Mouse (Mus musculus) kidney, postnatal 36 days (tissue): ENCODE results near the gene Abl1.

ENCODE experiments used
- DNase-seq, 2 experiments: peaks; one replicate each; pipeline ENCODE4 v3.0.0; 2021 to 2022; ENCODE audit warnings: mixed read lengths in 2 of 2

Gene Abl1

DNA sequence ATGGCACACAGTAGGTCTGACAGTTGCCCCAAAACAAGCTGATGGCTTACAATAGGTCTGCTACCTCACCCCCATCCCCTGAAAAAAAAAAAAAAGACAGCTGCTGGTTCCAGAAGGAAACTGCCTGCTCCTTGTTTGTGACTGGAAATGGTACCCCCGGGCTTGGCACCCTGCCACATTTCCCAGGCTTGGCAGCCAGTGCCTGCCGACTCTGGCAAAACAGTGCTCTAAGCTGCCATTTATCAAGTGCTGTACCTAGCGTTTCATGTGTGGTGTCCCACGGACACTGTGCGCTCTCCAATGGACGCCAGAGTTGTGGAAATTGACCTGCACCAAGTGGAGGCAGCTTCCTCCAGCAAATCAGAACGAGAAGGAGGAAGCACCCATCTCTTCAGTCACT lies 139.7 kb downstream of the Abl1 start:
- DNase-seq, result peak; percentile 61 to 81

DNA sequence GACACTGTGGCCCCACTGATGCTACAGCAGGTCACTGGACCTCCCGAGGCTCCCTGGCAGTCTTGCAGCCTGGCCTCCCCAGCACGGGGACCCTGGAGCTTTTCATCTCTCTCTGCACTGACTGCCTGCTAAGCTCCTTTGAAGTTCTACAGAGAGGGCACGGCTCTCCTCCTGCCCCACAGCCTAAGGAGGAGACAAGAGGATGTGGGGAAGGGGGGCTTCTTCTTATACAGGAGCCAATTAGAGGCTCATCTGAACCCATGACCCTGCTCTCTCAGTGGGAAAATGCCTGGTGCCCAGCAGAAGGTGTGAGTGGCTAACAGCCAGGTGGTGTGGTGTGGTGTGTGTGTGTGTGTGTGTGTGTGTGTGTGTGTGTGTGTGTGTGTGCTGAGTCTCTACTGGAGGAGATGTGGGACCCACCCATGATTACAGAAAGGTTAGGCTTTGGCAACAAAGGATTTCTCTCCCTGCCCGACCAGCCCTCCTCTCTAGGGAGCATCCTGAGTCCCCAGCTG lies 140.2 kb downstream of the Abl1 start:
- DNase-seq, result no peak

DNA sequence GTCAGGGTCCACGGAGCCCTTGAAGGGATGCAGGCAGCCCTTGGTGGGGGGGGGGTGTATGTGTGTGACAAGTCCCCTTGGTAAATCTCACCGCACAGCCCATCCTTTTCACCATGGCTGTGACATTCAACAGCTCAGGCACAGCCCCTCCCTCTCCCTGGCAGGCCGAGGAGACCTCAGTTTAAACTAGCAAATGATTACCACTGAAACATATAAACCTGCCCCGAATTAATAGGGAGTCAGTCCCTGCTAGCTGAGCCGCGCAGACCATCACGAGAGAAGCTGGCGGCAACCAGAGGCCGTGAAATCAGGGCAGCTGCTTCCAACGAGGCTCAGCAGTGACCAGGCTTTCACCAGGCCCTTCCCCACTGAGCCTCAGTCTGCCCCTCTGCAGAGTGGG lies 147.9 kb downstream of the Abl1 start:
- peak; percentile 70 for DNase-seq

DNA sequence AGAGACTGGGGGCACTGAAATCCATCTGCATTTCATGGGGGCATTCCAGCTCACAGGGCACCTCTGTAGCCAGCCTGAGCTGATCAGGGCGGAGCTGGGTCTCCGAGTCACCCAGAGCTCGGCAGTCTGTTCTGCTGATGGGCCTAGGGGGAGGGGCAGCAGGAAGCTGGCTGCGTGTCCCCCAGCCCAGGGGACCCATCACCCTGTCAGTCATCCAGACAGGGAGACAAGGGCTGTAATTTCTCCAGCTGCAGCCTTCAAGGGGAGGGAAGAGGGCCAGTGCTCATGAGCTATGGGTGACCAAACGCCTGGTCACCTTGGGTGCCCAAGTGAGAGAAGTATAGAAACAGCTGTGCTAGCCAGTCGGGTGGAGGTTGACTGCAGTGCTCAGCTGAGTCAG lies 148.8 kb downstream of the Abl1 start:
- no peak for DNase-seq

DNA sequence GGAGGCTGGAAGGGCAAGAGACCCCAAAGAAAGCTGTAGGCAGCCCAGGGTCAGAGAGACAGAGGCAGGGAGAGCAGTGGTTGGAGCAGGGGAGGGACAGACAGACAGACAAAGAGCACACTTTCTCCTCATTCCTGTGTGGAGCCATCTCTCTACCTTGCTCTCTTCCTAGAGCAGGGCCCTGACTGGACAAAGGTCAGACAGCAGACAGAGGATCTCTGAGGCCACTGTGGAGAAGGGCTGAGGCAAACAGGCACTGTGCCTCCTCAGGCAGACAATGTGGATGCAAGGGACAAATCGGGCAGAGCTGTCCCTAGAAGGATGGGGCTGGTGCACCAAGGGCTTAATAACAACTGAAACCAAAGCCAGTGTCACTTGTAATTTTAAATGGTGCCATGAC lies 150.7 kb downstream of the Abl1 start:
- peak; percentile 35 to 40 for DNase-seq

DNA sequence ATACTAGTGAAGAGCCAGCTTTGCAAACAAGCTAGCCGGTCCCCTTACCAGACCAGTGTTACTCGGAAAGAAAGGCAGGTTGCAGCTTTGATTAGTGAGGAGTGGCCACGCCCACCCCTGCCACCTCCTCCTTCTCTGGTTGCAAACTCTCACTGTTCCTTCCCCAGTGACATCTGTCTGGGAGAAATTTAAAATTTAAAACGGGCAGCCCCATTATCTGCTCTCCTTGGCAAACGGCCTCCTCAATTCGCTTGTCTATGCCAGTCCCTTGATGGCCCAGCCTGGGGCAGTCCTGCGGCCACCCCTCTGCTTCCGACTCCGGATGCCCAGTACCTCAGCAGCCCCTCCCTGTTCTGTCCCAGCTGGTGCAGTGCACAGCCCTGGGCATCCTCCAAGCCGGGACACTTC lies 156.6 kb downstream of the Abl1 start:
- DNase-seq, result no peak

DNA sequence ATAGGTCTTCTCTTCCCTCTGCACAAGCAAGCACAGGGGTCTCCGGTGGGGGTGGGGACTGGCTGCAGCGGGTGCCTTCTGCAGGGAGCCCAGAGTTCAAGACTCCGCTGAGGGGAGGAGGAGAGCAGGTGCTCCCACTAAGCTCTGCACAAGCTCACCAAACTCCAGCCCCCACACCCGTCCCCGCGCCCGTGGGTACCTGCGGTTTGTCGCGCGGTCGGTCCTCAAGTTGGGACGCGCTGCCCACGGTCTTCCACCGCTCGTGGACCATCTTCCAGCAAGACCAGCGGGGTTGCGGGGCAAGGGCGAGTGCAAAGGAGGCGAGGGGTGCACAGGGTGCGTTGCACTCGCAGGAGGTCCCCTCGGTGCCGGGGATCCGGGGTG lies 157.3 kb downstream of the Abl1 start:
- no peak for DNase-seq

DNA sequence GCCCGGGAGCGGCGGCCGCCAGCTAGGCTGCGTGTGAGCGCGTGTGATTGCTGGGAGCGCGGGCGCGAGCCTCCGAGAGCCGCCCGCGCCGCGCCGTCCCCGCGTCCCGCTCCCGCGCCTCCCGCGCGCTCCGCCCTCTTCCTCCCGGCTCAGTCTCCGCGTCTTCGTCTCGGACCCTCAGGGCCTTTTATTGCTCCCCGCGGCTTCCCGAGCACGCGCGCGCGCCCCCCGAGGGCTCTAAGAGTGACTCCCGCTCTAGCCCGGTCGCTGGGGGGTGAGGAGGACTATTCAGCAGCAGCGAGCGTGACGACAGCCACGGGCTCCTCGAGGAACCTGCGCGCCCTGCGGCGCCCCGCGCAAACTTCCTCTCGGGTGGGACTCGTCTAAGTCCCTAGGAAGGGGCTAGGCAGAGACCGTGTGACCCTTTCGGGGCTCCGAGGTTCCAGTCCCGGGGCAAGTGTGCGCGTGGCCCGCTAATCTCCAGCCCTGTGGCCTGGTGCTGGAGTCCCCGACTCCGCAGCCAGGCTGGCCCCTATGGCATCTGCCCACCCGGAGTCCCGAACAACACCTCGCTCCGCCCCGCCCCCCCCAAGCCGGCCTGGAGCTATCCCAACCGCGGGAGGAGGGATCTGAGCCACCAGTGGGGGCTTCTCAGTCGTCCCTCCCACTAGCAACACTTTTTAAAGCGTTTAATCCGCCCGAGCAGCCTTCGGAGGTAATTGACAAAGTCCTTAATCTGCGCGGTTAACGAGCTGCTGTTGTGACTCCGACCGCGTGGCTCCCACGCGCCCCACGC lies 157.9 kb downstream of the Abl1 start, which contains the start of gene Fibcd1:
Gene Fibcd1, minus strand, starts transcription at position 110 of the 796 bp plus-strand sequence.
- peak in 1 of 2 experiments; percentile 25 for DNase-seq

DNA sequence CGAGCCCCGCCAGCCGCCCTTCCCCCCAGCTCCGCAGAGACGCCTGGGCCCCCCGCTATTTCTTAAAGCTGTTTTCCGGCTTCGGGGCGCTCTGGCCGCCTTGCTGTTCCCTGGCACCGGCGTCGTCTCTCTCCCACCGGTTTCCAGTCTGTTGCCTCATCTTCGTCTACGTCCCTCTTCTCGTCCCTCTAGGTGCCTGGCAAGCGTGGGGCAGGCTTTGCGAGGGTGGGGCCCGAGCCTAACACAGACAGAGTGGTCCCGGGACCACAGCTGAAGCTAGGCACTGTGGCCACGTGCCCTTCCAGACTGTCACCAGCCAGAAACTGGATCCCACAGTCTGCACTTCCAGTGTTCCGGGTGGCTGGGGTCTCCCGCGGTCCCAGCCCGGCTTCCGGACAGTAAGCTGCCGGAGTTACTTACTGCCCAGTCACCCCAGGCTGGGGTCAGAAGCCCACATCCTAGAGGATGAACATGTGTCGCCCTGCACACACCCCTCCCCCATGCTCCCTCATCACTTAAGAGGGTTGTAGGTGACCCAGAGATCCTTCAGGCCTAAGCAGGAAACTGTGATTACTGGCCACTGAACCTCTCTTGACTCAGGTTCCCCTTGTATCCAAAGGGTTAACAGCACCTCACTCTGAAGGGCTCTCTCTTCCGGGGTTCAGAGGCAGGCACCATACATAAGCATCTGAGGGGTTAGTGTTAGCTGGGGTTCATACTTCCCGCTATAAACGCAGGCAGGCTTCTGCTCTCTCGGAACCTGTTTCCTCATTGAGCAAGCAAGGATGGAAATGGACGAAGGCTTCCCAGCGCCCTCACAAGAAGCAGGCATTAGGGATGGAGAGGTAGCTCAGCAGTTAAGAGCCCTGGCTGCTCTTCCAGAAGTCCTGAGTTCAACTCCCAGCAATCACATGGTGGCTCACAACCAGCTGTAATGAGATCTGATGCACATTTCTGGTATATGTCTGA lies 158.8 kb downstream of the Abl1 start:
- peak in 1 of 2 experiments; percentile 7 for DNase-seq

DNA sequence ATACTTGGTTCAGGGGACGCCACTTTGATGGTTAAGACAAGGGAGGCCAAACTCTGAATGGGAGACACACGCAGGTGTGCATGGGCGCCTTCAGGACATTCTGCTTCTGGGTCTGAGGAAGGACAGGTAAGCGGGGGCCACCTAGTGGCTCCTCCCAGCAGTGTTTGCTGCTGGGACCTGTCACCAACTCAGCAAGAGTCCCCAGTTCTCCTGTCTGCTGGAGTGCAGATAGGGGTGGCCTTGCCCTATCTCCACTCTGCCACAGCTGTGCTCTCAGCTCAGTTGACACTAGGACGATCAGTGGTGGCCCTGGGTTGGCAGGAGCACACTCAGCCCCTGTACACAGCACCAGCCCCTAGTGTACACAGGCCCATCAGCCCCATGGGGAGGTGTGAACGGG lies 159.7 kb downstream of the Abl1 start:
- peak; percentile 50 to 73 for DNase-seq

DNA sequence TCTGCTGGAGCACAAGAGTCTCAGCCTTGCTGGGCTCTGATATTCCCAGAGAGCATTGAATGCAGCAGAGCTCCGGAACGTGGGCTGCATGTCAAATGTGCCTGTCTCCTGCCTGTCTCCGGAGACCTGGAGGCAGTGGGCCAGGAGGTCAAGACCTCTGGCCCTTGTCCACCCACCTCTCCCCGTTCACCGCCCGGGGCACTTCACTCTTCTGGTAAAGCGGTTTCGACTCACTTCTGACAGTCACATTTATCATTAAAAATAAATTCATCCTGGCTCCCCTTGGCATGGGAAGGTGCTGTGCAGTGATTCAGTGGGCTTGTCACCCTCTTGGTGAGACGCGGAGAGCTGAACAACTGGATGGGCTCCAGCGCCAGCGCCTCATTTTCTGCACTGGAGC lies 162.0 kb downstream of the Abl1 start:
- DNase-seq, result no peak
